Mouse (Mus musculus) midbrain, embryonic 16.5 days (tissue): ENCODE measurements around the gene Atp2b1. TPM values are rescaled to one million over a fixed set of nuclear protein-coding genes. Genes with fewer than 3 reads are reported as not detected.

Experiments used
- ATAC-seq: fragments of 200-750 bp; cut with Nextera tagmentation; 2 replicates; pipeline ENCODE4 v1.8.0; 2017; ENCODE audit warnings: moderate TSS enrichment
- H3K27ac ChIP-seq: fragments of 300-500 bp; sonication (generic); 2 replicates; pipeline ENCODE4 v1.5.1; 2014; ENCODE audit warnings: mild to moderate bottlenecking, low read length, mixed read lengths
- H3K27me3 ChIP-seq: fragments of 300-500 bp; sonication (generic); 2 replicates; pipeline ENCODE4 v1.6.1; 2014; ENCODE audit warnings: low read depth, low read length, mixed read lengths; ENCODE audit not compliant: control insufficient read depth, insufficient read depth
- H3K36me3 ChIP-seq: fragments of 300-500 bp; sonication (generic); 2 replicates; pipeline ENCODE4 v1.6.1; 2014; ENCODE audit warnings: mild to moderate bottlenecking, low read length, moderate library complexity, mixed read lengths; ENCODE audit not compliant: control insufficient read depth, insufficient read depth
- H3K4me1 ChIP-seq: fragments of 300-500 bp; sonication (generic); 2 replicates; pipeline ENCODE4 v1.6.1; 2014; ENCODE audit warnings: mild to moderate bottlenecking, low read length, mixed read lengths; ENCODE audit not compliant: control insufficient read depth, insufficient read depth
- H3K4me2 ChIP-seq: fragments of 300-500 bp; sonication (generic); 2 replicates; pipeline ENCODE4 v1.6.1; 2014; ENCODE audit warnings: mild to moderate bottlenecking, low read length, mixed read lengths
- H3K4me3 ChIP-seq: fragments of 300-500 bp; sonication (generic); 2 replicates; pipeline ENCODE4 v1.5.1; 2014; ENCODE audit warnings: low read depth, mild to moderate bottlenecking, low read length, moderate library complexity, mixed read lengths
- H3K9ac ChIP-seq: fragments of 300-500 bp; sonication (generic); 2 replicates; pipeline ENCODE4 v1.6.1; 2014; ENCODE audit warnings: low read depth, low read length, mixed read lengths
- H3K9me3 ChIP-seq: fragments of 300-500 bp; sonication (generic); replicated peaks from 2 replicates; pipeline ENCODE4 v1.6.1; 2014; ENCODE audit warnings: mild to moderate bottlenecking, low read length, mixed read lengths; ENCODE audit not compliant: control insufficient read depth, poor library complexity, severe bottlenecking
- WGBS: fragments of 180-500 bp; shearing (Covaris S2); extraction: QIAGEN DNeasy Blood & Tissue Kit; methylation state at CpG from one replicate; pipeline ENCODE4 v1.1.7; 2014; 5-methylcytosine and 5-hydroxymethylcytosine counted together
- polyA plus RNA-seq: library from polyadenylated mRNA; unstranded; fragments of >200 nt; fragmentation: Nextera tagmentation; extraction: Ambion mirVana; gene quantifications from 2 replicates; pipeline ENCODE4 v1.2.1, GENCODE M21; 2015

Gene Atp2b1
- polyA plus RNA-seq, 1 experiment from 2014 or later, result 246 TPM

GRCm38 (mm10) chr10:98951286-98952270 lies 37.4 kb downstream of the Atp2b1 start:
- Histone ChIP-seq H3K4me2 (no peak overlapping the region), H3K27me3 (no peaks in the 10 kb centered on the region), H3K4me3 (no peak overlapping the region), H3K9me3 (no peaks in the 10 kb centered on the region), H3K9ac (no peak overlapping the region), H3K36me3 (no peaks in the 10 kb centered on the region), H3K27ac (no peak overlapping the region), H3K4me1 (peaks cover 5% of the 10 kb centered on the region)
- ATAC-seq, result no peak
- 91% methylated on average over 17 of the region's 17 CpGs for WGBS

DNA sequence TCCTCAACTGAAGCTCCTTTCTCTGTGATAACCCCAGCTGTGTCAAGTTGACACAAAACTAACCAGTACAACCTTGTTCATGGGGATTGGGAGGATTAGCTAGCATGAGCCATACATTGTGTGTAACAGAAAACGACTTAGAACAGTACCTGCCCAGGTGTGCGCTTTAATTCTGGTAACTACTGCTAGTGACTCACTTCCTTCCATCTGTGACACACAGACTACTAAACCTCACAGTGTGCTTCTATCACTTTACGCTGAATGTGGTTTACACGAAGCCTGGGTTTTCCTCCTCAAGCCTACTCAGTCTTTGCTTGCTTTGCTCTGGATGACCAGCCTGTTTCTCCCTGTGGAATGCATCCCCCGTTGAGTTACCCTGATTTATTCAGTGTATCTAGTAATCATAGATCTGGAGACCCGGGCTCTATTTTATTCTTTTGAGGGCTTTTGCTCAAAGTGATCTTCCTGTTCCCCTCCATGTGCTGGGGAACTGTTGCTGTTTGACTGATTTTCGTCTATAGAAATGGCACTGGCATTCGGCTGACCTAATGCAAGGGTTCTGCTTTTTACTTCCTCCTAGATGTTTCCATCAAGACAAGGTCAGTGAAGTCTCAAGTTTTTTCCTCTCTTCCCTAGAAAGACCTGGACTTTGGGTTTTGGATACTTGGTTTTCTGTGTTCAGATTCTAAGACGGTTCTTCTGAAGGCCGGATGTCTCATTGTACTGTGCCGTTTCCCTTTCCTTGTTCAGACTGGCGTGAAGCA lies 40.2 kb downstream of the Atp2b1 start:
- H3K4me2 ChIP-seq, result no peak overlapping the region
- H3K4me1 ChIP-seq, result no peaks in the 10 kb centered on the region
- 95% methylated on average over 12 of the region's 12 CpGs for WGBS
- H3K27ac ChIP-seq, result no peak overlapping the region
- no peak for ATAC-seq
- H3K27me3 ChIP-seq, result no peaks in the 10 kb centered on the region
- no peak overlapping the region for H3K4me3 ChIP-seq
- no peaks in the 10 kb centered on the region for H3K9me3 ChIP-seq
- no peak overlapping the region for H3K9ac ChIP-seq
- no peaks in the 10 kb centered on the region for H3K36me3 ChIP-seq

DNA sequence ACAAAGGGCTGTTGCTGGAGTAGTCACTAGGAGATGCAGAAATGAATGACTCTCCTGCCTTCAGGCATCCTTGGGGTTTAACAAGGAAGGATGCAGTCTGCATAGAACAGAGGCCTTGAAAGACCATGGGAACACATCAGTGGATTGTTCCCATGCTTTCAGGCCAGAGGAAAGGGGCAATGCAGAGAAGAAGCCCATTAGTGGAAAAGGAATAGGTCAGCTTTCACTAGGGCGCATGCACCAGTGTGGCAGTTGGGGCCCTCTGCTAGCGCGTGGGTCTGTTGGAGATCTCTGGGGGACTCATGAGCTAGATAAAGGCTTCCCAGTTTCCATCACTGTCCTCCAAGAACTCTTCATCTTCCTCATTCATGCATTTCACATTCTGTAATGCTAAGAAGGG lies 41.9 kb downstream of the Atp2b1 start:
- Histone ChIP-seq H3K4me1 (no peaks in the 10 kb centered on the region), H3K9me3 (no peaks in the 10 kb centered on the region), H3K4me2 (no peak overlapping the region), H3K9ac (no peak overlapping the region), H3K36me3 (no peaks in the 10 kb centered on the region), H3K4me3 (no peak overlapping the region), H3K27ac (no peak overlapping the region), H3K27me3 (no peaks in the 10 kb centered on the region)
- no peak for ATAC-seq
- 94% methylated on average over 3 of the region's 3 CpGs for WGBS

DNA sequence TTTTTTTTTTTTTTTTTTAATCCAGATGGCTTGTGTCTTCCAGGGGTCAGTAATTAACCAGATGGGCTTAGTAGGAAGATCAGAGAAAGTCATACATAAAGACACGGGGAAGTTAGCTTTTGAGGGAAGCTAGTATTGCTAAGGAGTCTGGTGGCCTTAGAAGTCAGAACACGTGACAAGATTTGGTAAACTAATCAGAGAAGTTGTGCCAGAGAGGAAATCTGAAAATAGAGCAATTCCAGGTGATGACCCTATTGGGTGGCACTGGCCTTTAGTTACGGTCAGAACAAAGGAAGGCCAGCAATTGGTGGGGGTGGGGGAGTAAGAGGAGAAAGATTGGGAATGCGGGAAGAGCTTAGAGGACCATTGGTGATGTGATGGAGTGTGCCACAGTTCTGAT lies 44.5 kb downstream of the Atp2b1 start:
- ATAC-seq, result no peak
- H3K27me3 ChIP-seq, result no peaks in the 10 kb centered on the region
- no peaks in the 10 kb centered on the region for H3K36me3 ChIP-seq
- no peak overlapping the region for H3K4me2 ChIP-seq
- H3K4me3 ChIP-seq, result no peak overlapping the region
- H3K27ac ChIP-seq, result no peak overlapping the region
- H3K9ac ChIP-seq, result no peak overlapping the region
- H3K4me1 ChIP-seq, result no peaks in the 10 kb centered on the region
- WGBS, result 55% methylated on average over 4 of the region's 4 CpGs
- H3K9me3 ChIP-seq, result no peaks in the 10 kb centered on the region

- no peak for ATAC-seq
- 64% methylated on average over 6 of the region's 6 CpGs for WGBS
These were observed 45.2 kb downstream of the Atp2b1 start for GRCm38 (mm10) chr10:98959385-98959784.

GRCm38 (mm10) chr10:98960911-98961310 lies 46.7 kb downstream of the Atp2b1 start:
- Histone ChIP-seq H3K27ac (no peak overlapping the region), H3K4me3 (no peak overlapping the region), H3K36me3 (no peaks in the 10 kb centered on the region), H3K9ac (no peak overlapping the region), H3K9me3 (no peaks in the 10 kb centered on the region), H3K4me1 (no peaks in the 10 kb centered on the region), H3K4me2 (no peak overlapping the region), H3K27me3 (no peaks in the 10 kb centered on the region)
- WGBS, result 53% methylated on average over 5 of the region's 5 CpGs
- no peak for ATAC-seq

More at GRCm38 (mm10) chr10:98959385-98959784, 45.2 kb downstream of the Atp2b1 start:
- Histone ChIP-seq H3K27me3 (no peaks in the 10 kb centered on the region), H3K27ac (no peak overlapping the region), H3K4me1 (no peaks in the 10 kb centered on the region), H3K4me2 (no peak overlapping the region), H3K9ac (no peak overlapping the region), H3K4me3 (no peak overlapping the region), H3K9me3 (no peaks in the 10 kb centered on the region), H3K36me3 (no peaks in the 10 kb centered on the region)

DNA sequence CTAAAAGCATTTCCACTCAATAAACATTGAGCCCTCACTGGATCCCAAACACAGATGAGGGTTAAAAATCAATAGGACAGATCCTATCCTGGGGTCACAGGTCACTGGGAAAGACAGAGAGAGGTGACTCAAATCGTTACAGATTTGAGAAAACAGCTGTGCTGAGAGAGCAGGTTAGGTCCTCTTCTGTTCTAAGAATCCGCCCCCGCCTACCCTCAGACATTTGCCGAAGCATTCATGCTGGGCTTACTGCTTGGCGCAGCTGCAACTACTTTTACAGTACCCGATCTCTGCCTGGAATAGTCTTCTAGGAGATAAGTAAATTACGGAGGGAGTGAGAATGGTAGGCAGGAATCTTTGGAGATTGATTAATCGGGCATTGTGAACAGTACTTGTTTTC lies 47.9 kb downstream of the Atp2b1 start:
- Histone ChIP-seq H3K9ac (no peak overlapping the region), H3K9me3 (no peaks in the 10 kb centered on the region), H3K27me3 (no peaks in the 10 kb centered on the region), H3K4me3 (no peak overlapping the region), H3K4me2 (no peak overlapping the region), H3K36me3 (no peaks in the 10 kb centered on the region), H3K4me1 (no peaks in the 10 kb centered on the region), H3K27ac (no peak overlapping the region)
- ATAC-seq, result no peak
- WGBS, result 60% methylated on average over 8 of the region's 8 CpGs

DNA sequence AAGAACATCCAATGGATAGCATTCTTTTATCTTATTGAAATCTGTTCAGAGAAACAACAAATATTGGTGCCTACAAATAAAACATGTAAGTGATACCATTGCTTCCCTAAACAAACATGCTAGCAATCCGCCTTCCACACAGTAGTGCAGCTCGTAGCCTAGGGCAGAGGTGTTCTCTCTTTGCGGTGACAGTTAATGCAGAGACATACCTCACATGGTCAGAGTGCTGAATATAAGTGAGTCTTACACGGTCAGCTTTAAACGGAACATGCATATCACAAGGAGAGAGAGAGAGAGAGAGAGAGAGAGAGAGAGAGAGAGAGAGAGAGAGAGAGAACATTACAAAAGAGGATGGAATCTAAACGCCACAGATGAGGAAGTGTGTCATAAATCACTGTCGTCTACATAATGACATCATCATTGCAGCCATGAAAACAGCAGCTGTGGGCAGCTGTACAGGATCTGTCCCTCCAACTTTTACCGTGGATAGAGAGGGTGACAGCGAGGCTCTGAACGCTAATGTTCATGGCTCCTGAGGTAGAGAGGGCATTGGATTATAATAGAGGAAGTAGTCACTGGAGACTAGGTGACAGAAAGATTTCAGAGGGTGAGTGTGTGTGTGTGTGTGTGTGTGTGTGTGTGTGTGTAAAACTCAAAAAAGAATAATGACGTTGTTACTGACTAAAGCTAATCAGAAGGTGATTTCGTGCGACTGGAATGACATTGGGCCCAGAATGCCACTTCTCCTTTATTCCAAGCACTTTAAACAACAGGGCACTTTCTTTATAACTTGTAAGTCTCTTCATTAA lies 52.4 kb downstream of the Atp2b1 start:
- Histone ChIP-seq H3K27ac (no peak overlapping the region), H3K9me3 (no peaks in the 10 kb centered on the region), H3K36me3 (no peaks in the 10 kb centered on the region), H3K4me2 (no peak overlapping the region), H3K9ac (no peak overlapping the region), H3K27me3 (no peaks in the 10 kb centered on the region), H3K4me1 (no peaks in the 10 kb centered on the region), H3K4me3 (no peak overlapping the region)
- ATAC-seq, result no peak
- WGBS, result 91% methylated on average over 13 of the region's 13 CpGs
